In the genomic region with DNA sequence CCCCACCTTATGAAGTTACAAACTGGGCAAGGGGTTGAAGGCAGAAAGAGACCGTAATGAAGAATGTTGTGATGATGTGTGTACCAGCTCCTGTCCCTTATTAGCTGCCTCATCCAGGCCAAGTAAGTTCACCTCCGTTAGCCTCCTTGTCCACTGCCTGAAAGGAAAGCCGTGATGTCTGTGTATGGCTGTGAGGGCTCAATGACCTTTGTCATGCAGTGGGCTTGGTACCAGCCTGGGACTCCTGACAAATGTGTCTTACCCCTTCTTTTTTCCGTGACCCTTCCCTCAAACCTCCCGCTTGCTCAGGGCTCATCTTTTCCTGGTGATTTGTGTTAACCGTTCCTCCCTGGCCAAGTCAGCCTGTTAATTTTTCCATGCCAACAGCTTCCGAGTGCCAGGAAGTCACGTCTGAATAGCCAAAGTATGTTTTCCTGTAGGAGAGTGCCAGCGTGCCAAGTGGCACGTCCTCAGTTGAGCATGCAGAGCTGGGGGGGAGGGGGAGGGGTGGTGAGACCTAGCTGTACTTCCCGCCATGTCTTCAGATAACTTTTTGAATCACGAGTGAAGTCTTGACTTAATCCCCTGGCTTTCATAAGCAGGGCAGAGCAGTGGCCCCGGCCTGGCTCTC, we compare ENCODE assay signal across 8 mouse cellular contexts.
A peak's percentile ranks its signal among the peaks of the same experiment; 100 is the strongest.
DNase-seq lines count a peak whose midpoint lies in the region; ATAC-seq and TF ChIP-seq lines count a peak whose summit lies in the region.

No protein-coding gene starts in this region.

- no peak for DNase-seq in liver
- DNase-seq in cerebellum, adult 18-20 months, result peak; percentile 36 to 39
- peak; percentile 47 for DNase-seq in heart, postnatal 4 days
- DNase-seq in lung, embryonic 14.5 days, result peak; percentile 33
- no peak for DNase-seq in spleen, postnatal 4 days (ENCODE audit: low spot score in 2 of 2)
- no peak for DNase-seq in right cerebral cortex, adult 2 months (ENCODE audit: low spot score in 2 of 2)
- DNase-seq in right cerebral cortex, postnatal 10 days (ENCODE audit: low spot score in 2 of 2), result no peak

- peak overlapping the region; percentile 96; the same call in 1 of the 2 replicates for H3K27ac ChIP-seq in liver, embryonic 15.5 days (replicated peaks)
- H3K27ac ChIP-seq in lung, embryonic 14.5 days (ENCODE audit: low read depth), result no peak overlapping the region

- no peak overlapping the region for H3K9ac ChIP-seq in liver, embryonic 15.5 days
- H3K9ac ChIP-seq in lung, embryonic 14.5 days, result no peak overlapping the region

- H3K27me3 ChIP-seq in liver, embryonic 15.5 days, result peaks cover 31% of the 10 kb centered on the region; the same call in 1 of the 2 replicates
- H3K27me3 ChIP-seq in lung, embryonic 14.5 days (ENCODE audit: insufficient read depth, low read length), result no peaks in the 10 kb centered on the region

- H3K4me2 ChIP-seq in liver, embryonic 15.5 days, result no peak overlapping the region
- no peak overlapping the region for H3K4me2 ChIP-seq in lung, embryonic 14.5 days

- H3K36me3 ChIP-seq in liver, embryonic 15.5 days (replicated peaks), result no peaks in the 10 kb centered on the region
- H3K36me3 ChIP-seq in lung, embryonic 14.5 days (ENCODE audit: insufficient read depth), result no peaks in the 10 kb centered on the region

- H3K9me3 ChIP-seq in liver, embryonic 15.5 days (replicated peaks), result no peaks in the 10 kb centered on the region
- H3K9me3 ChIP-seq in lung, embryonic 14.5 days (ENCODE audit: low read depth, low read length), result no peaks in the 10 kb centered on the region

- WGBS in liver, embryonic 15.5 days (ENCODE audit: insufficient replicate concordance), result 69% methylated on average over 13 of the region's 13 CpGs
- 54% methylated on average over 13 of the region's 13 CpGs for WGBS in lung, embryonic 14.5 days

- ATAC-seq in liver, embryonic 15.5 days (ENCODE audit: insufficient read depth), result no peak
- no peak for ATAC-seq in lung, embryonic 14.5 days (ENCODE audit: insufficient read depth)

- H3K4me3 ChIP-seq in liver, embryonic 15.5 days (replicated peaks), result no peak overlapping the region
- H3K4me3 ChIP-seq in lung, embryonic 14.5 days (ENCODE audit: low read depth, low read length), result no peak overlapping the region

- no peak for TF ChIP-seq CTCF in lung, embryonic 14.5 days (IDR thresholded peaks at IDR 0.05; ENCODE audit: low read depth)

- peaks cover 47% of the 10 kb centered on the region for H3K4me1 ChIP-seq in liver, embryonic 15.5 days (replicated peaks)
- peaks cover 14% of the 10 kb centered on the region for H3K4me1 ChIP-seq in lung, embryonic 14.5 days (ENCODE audit: insufficient read depth)

Comparison
In these comparisons a context has a peak if more than half of its experiments do, and no peak if none do; other contexts are left out.
1. DNase-seq: peak in cerebellum, adult 18-20 months (2 of 2), heart, postnatal 4 days (single experiment) and lung, embryonic 14.5 days (single experiment); none in liver (single experiment), spleen, postnatal 4 days (0 of 2), right cerebral cortex, adult 2 months (0 of 2) and right cerebral cortex, postnatal 10 days (0 of 2).